Mouse (Mus musculus): ENCODE data around the gene Gm7534. TPM values are rescaled to one million over a fixed set of nuclear protein-coding genes. Genes with fewer than 3 reads are reported as not detected.
"Not testable (repeated sequence)": the region's sequence is repeated elsewhere in the genome, so short reads cannot be mapped to it uniquely, and the experiment has no call there.

Gene Gm7534
- total RNA-seq, 2 experiments from 2014 or later: not detected

DNA sequence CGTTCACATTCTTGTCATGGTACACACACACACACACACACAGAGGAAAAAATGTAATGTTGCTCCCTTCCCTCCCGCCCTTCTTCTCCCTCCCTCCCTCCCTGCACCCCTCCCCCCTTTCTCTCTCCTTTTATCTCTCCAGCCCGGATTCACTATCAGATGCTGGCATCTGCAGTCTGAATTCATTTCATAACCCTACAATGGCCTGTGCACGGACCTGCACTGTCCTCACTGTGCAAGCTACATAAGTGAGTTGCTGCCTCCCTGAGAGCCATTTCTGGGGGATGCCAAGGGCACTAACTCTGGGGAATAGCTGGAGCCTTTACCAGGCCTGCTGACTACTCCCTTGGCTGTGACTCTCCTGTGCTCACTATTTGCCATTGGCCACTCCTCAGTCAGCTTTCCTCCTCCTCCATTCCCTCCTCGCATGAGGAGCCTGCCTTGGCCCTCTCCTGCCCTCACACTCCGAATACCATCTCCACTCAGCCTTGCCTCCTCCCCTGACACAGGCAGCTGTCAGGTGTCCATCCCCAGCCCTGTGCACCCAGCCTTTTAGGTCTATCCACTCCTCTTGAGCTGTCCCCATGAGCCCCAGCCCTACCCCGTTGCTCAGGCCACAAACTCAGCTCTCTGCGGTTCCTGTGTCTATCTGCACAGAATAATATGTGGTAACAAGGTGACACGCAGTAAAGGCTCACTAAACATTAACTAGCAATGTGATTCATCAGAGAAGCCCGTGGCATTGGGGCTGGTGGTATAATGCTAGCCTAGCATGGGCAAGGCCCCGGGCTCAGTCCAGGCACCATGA is 20.2 kb upstream of the Gm7534 start:
- intact Hi-C loops (cut with DNase I): no loop called here
- DNase-seq: no peak

DNA sequence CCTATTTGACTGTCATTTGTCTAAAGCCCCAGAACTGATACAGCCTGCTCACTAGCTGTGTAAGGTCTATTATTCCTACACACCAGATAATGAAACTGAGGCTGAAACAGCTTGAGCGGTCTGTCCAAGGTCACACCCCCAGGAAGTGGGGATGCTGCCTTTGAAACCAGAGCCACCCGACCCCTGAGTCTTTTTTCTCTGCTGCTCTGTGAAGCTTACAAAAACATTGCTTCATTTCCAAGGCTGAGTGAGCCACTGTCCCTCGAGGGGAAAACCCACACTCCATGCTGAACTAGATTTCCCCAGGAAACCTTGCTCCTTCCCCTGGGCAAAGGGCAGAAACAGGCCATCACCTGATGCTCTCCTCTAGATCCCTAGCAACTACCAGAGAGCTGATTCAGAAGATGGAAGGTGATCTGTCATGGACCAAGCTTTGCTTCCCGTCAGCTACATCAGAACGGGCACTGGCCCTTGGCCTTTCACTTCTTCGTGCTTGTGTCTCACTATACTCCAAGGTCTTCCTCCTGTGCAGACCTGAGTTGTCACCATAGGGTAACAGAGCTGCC is 3.8 kb upstream of the Gm7534 start:
- no peak for DNase-seq
- intact Hi-C loops (cut with DNase I): no loop called here

DNA sequence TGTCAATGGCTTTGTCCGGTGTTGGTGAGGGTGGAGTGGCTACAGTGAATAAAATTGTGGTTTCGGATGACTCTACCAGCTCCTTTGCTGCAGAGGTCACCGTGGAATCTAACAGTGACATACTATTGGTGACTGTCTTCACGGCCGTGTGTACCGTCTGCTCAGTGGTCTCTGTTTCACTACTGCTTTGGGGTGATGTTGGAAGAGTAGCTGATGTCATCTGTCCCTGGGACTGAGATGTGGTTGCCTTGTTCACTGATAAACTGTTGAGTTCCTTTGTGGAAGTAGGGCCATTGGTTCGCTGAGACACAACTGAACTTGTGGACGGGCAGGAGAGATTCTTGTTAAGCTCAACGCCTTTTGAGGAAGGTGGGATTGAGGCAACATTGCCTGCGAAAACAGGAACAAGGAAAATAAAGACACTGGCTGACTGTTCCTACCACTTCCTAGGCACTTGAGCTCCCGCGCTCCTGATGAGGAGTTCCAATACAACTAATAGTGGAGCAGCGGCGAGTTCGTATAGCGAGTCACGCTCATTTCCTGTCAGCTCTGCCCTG is 614 bp upstream of the Gm7534 start:
- intact Hi-C loops (cut with DNase I): no loop called here
- no peak for DNase-seq

DNA sequence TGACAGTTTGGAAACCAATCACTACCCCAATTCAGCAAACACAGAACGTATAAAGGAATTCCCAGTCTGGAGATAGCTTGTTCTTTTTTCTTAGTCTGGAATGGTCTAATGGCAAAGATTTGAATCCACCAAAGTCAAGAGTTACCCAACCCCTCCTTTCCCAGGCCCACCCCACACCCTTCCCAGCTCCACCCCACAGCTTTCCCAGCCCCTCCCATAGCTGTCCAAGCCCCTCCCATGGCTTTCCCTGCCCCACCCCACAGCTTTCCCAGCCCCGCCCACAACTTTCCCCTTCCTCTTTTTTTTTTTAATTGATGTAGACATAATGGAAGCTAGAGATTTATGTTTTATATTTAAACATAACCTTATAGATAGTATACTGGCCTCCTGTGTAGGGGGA is 3.4 kb downstream of the Gm7534 start:
- no peak for DNase-seq
- intact Hi-C loops (cut with DNase I): no loop called here

DNA sequence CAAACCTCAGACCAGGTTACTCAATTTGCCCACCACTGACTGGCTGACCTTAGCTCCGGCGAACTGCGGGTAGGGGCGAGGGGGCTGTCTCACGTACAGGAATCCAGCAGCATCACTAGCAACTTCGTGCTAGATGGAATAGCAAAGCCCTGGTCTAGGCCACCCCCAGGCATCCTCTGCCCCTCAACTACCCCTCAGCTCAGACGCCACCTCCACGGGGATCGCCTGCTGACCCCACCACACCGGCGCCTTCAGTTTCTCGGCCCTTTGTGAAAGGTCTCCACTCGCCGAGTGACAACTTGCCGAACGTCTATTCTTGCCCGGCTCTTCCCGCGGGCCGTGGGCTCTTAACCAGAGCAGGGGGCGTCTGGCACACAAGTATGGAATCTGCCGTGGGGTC is 16.5 kb downstream of the Gm7534 start:
- DNase-seq: no peak
- intact Hi-C loops (cut with DNase I): loop anchor here (2.0 to 5.0 kb wide), 3 partner anchors 61 to 101 kb away; partner anchors contain the start of genes Gm30191 and Pdik1l

DNA sequence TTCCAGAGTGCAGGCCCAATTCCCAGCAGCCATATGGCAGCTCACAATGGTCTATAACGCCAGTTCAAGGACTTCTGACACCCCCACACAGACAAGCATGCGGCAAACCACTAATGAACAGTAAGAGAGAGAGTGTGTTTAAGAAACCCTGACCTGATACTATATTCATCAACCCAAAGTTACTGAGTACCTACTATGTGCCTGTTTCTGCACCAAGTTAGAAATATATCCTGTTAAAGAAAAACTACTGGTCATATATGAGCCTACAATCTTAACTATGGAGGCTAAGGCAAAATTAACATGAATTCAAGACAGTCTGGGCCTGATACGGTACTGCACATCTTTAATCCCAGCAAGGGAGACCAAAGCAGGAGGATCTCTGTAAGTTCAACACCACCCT is 17.2 kb downstream of the Gm7534 start:
- intact Hi-C loops (cut with DNase I): loop anchor here (5.0 kb wide), 1 partner anchor 82 kb away; no protein-coding TSS in a partner anchor
- DNase-seq: no peak

DNA sequence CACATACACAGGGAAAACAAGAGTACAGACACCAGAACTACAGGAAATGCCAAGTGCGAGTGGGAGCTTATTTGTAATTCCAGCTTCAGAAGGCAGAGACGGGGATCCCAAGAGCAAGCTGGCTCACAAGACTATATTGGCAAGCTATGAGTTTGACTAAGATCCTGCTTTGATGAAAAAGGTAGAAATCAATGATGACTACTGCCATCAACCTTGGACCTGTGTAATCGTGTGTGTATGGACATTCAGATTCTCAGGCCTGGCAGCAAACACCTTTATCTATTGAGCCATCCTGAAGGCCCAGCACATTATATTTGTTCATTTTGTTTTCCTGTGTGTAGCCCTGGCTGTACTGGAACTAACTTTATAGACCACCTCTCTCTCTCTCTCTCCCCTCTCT is 19.1 kb downstream of the Gm7534 start:
- DNase-seq: no peak
- intact Hi-C loops (cut with DNase I): no loop called here

DNA sequence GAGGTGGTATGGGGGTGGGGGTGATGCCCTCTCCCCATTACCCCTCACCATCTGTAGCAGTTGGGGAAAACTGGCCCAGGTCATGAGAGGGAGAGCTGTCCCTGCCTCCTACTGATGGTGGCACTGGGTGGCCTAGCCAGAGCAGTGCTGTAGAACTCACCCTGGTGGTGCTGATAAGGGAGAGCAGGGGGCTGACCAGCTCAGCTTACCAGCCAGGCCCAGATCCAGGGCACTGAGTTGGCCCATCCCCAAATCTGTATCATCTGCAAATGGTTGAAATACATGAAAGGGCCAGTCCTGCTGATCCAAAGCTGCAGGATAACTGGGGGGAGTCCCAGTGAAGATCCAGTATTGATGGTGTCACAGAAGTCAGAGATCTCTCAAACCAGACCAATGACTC is 21.0 kb downstream of the Gm7534 start:
- DNase-seq: no peak
- intact Hi-C loops (cut with DNase I): no loop called here

DNA sequence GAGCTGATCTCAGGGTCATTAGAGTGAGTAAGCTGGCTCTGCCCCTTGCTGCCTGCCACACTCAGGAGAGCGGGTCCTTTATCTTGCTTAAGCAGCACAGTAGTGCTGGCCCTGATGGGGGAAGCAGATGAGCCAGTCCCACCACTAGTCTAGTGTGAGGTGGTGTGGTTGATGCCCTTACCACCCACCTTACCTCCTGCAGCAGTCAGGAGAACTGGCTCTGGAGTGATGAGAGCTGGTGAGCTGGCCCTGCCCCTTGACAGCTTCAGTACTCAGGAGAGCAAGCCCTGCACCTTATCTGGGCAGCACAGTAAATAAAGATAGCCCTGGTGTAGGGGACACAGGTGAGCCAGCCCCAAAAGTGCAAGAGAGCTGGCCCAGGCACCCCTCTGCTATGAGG is 21.7 kb downstream of the Gm7534 start:
- intact Hi-C loops (cut with DNase I): no loop called here

DNA sequence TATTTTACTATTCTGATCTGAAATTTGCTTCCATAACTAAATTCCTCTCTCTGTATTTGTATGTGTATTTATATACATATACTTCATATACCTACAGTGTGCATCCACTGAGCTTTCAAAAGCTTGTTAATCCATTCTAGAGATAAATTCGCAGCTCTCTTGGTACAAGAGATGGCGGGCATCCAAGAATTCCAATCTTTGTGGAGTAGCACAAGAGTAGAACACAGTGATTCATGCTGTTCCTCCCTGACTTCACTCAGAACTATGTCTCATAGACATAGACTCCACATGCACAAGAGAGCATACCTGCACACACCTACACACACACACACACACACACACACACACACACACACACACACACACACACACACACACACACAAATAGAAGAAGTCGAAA is 30.4 kb downstream of the Gm7534 start:
- intact Hi-C loops (cut with DNase I): no loop called here
- DNase-seq: peak; percentile 15 to 54

More for the DNA sequence above, 21.7 kb downstream of the Gm7534 start:
- no peak for DNase-seq

DNA sequence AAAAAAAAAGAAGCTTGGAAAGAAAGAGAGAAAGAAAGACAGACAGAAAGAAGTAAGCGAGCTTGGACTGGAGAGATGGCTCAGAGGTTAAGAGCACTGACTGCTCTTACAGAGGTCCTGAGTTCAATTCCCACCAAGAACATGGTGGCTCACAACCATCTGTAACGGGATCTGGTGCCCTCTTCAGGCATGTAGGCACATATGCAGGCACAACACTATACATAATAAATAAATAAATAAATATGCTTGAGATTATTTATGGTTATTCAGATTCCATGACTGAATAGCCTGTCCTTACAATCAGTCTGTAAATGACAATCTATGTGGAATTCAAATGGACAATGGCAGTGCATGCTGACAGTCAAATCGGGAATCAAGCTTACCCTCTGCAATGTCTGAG is 35.9 kb downstream of the Gm7534 start:
- no peak for DNase-seq
- intact Hi-C loops (cut with DNase I): no loop called here

DNA sequence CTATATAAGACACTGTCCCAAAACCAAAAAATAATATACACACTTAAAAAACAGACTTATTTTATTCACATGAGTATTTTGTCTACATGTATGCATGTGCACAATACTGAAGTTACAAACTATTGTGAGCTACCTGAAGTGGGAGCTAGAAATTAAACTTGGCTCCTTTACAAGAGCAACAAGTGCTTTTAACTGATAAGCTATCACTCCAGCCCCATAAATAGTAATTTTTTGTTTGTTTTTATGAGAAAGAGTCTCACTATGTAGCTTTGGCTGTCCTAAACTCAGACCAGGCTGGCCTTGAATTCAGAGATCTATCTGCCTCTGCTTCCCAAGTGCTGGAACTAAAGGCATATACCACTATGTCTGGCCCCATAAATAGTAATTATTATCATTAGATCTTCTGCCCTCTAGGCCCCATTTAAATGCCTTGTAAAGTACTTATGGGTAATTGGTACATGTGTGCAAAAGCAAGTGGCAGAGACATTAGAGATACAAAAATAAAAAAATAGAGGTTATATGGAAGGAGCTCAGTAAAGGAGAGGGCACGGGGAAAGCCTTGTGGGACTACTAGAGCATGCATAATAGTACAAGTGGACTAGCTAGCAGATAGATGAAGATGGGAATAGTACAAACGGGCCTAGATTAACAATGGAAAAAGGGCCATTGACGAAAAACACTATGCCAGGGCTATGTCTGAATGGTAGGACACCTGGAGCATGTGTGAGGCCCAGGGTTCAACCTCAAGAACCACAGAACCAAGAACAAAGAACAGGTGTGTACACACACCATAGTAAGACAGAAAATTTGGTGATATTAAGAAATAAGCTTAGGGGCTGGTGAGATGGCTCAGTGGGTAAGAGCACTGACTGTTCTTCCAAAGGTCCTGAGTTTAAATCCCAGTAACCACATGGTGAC is 37.0 kb downstream of the Gm7534 start:
- DNase-seq: no peak
- intact Hi-C loops (cut with DNase I): no loop called here

DNA sequence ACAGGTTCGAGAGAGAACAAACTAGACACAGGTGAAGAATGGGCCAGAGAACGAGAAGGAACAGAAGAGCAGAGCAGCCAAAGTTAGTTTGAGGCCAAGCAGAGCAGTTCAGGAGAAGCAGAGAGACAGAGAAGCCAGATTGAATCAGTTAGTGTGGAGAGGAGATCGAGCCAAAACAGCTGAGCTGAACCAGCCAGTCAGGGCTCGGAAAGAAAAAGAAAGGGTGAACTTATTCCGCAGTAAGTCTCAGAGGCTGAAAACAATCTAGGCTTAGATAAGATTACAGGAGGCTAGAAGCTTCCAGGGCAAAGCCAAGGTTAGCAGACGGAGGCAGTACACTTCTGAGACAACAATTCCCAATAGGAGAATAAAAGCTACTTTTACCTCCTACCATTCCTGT is 37.8 kb downstream of the Gm7534 start:
- intact Hi-C loops (cut with DNase I): no loop called here
- DNase-seq: no peak

DNA sequence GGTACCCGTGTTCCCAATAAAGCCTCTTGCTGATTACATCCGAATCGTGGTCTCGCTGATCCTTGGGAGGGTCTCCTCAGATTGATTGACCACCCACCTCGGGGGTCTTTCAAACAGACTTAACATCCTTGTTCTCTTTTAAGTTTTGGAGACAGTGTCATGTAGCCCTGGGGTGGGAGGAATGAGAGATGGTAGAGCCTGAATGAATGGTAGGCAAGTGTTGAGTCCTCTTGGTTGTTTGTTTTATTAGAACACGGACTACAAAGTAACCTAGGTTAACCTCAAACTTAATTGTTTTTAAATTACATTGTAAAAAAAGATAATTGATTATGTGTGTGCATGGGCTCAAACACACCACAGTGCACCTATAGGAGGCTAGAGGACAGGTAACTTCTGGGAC is 38.2 kb downstream of the Gm7534 start:
- intact Hi-C loops (cut with DNase I): no loop called here
- no peak for DNase-seq

DNA sequence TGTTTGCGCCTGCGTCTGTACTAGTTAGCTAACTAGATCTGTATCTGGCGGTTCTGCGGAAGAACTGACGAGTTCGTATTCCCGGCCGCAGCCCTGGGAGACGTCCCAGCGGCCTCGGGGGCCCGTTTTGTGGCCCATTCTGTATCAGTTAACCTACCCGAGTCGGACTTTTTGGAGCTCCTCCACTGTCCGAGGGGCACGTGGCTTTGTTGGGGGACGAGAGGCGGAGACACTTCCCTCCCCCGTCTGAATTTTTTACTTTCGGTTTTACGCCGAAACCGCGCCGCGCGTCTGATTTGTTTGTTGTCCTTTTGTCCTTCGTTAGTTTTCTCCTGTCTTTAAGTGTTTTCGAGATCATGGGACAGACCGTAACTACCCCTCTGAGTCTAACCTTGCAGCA is 42.7 kb downstream of the Gm7534 start:
- intact Hi-C loops (cut with DNase I): not testable (repeated sequence)
- DNase-seq: peak; percentile 39 to 53

DNA sequence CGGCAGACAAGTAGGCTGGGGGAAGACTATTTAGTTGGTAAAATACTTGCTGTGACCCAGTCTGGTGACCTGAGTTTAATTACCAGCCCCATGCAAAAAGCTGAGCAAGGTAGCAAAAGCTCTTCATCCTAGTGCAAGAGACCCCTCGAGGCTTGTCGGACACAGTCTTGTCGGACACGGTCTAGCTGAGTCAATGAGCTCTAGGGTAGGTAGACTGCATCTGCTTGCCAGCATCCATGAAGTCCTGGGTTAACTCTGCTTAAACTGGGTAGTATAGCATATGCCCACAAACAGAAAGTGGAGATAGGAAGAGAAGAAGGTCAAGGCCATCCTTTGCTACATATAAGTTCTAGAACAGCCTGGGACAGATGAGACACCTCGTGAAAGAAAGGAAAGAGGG is 44.0 kb downstream of the Gm7534 start:
- DNase-seq: no peak
- intact Hi-C loops (cut with DNase I): no loop called here

DNA sequence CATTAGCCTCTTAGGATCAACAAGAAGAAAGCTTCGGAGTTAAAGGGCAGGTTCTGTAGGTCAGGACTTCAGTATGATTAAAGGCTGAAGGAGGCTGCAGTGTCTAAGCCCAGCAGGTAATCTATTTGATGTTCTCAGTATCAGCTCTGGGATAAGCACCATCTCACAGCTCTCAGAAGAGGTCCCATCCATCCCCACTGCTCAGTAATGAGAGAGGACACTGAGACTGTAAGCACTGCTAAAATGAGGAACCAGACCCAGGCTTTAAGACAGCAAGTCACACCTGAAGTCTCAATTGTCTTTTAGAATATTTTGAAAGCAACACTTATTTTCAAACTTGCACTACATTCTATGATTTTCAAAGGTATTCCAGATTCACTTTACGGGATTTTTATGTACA is 45.2 kb downstream of the Gm7534 start:
- intact Hi-C loops (cut with DNase I): no loop called here
- no peak for DNase-seq

DNA sequence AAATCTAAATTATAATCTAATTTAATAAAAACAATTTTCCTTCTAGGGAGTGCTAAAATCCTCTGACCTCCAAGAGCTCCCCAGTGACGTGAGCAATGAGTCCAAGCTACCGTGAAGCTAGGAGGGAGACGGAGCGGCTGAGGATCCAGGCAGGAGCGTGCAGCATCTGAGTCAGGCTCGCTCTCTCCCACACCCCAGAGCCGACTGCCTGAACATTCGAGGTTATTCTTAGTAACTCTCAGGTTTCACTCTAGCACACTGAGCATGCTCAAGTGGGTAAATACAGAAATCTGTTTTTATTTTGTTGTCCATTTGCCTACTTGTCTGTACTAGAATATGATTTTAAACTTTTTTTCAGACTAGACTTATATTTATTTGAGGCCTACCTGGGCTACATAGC is 46.1 kb downstream of the Gm7534 start:
- intact Hi-C loops (cut with DNase I): no loop called here
- DNase-seq: peak; percentile 34 to 35

DNA sequence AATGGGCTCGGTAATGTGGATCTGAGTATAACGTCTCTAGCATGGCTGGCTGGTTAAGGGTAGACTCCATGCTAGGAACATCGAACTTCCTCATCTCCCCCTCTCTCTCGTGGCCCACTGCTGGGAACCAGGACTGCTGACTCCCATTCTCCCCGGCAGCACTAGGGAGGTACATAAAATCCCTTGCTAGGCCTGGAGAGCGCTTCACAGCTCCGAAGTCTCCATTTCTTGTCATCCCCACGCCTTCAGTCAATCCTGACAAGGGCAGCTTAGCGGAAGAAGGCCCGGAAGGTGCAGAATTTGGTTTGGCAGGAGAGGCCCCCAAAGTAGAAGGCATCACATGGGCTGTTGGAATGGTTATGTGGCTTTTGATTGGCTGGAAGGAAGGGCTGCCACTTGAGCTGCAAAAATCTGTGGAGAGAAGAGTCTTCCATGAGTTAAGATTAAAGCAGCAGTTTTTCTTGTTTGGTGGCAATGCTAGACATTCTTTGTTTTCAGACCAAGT is 46.8 kb downstream of the Gm7534 start:
- intact Hi-C loops (cut with DNase I): no loop called here
- DNase-seq: peak in 1 of 2 experiments; percentile 22

DNA sequence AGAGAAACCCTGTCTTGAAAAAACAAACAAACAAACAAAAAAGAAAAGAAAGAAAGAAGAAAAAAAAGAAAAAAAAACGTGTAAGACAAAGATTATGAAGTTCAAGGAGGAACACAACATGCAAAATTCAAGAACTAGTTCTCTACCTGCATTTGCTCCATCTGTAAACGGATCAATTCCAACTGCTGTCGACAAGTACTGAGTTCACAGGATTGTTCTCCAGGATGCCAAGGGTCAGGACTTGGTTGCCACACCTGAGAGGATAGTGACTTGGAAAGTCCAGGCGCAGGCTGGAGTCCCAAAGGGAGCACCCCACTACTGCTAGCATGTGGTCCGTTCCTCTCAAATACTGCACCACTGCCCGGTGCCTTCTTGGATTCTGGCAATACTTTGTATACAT is 47.3 kb downstream of the Gm7534 start:
- intact Hi-C loops (cut with DNase I): no loop called here
- DNase-seq: no peak

DNA sequence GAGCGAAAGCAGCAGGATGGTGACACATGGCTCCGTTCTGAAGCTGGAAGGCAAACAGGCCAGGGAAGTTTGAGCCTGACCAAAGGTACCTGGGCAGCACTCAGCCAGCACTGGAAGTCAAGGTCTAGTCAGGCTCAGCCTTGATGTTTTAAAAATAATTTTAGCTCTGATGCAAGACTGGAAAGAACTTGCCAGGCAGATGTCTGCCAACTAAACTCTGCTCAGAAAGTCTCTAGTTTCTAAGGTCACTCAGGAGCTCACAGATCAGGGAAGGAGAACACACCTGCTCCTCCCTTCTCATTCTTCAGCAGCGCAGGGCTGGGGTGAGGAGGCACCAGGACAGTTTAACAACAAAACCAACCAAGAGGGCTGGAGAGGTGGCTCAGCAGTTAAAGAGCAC is 48.5 kb downstream of the Gm7534 start:
- DNase-seq: peak in 1 of 2 experiments; percentile 18
- intact Hi-C loops (cut with DNase I): no loop called here
